Mouse (Mus musculus): ENCODE data around the gene Hist1h2bg.
"Not testable (repeated sequence)": the region's sequence is repeated elsewhere in the genome, so short reads cannot be mapped to it uniquely, and the experiment has no call there.

DNA sequence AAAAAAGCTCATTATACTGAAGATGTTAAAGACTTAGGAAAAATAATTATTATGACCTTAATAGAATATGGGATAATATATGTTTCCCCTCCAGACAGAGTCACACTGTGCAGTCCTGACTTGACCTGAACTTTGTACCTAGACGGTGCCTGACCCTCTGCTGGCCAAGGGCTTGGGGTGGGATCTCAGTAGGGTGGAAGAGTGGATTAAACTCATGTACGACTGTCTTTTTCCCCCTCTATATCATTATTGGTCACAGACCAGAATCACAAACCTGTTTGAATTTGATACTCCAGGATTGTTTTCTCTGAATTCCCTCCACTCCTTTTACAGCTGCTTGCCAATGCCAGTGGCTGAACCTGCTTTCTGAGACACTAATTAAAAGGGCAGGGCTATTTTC lies 10.5 kb upstream of the Hist1h2bg start:
- not testable (repeated sequence) for TF ChIP-seq GATA1, TAL1 (IDR thresholded peaks at IDR 0.05; ENCODE audit: low read length)

Data from erythroblast, embryonic 14.5 days (primary cell).